25 mouse cellular contexts compared by ENCODE assay signal in the genomic region with DNA sequence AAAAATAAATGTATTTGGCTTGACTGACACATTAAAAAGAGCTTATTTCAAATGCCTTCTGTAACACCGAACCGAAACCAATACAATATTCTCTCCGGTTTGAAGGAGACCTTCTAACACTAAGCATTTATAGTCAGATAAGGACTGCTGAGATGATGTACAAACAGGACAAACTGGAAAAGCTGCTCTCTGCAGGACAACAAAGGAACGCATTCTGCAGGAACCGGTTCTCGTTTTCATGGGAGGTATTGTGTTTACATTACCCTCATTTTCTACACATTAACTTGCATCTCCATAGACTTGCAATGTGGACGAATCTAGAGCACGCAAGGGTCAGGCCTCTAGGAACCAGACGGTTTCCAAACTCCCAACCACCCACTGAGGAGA. TPM values are rescaled to one million over a fixed set of nuclear protein-coding genes. Genes with fewer than 3 reads are reported as not detected.
A peak's percentile ranks its signal among the peaks of the same experiment; 100 is the strongest.
DNase-seq lines count a peak whose midpoint lies in the region; ATAC-seq and TF ChIP-seq lines count a peak whose summit lies in the region.
"Had no signal": no experiment of that assay in that cellular context is flagged by ENCODE, and none has a peak within 500 bp of the region (broad histone marks: within the 10 kb centered on the region; RNA-seq: fewer than 3 reads in every experiment).

No protein-coding gene starts in this region.

- H3K4me1 ChIP-seq in heart, embryonic 10.5 days: no peaks in the 10 kb centered on the region
- no peaks in the 10 kb centered on the region for H3K4me1 ChIP-seq in testis, adult 2 months (ENCODE audit: control insufficient read depth, insufficient read depth, low read length)
- H3K4me1 ChIP-seq in intestine, postnatal 0 days (replicated peaks; ENCODE audit: control insufficient read depth, insufficient read depth, low read length): no peaks in the 10 kb centered on the region
- H3K4me1 ChIP-seq in stomach, postnatal 0 days (replicated peaks; ENCODE audit: control insufficient read depth, insufficient read depth): no peaks in the 10 kb centered on the region
- H3K4me1 ChIP-seq in hindbrain, embryonic 16.5 days (ENCODE audit: control insufficient read depth, insufficient read depth, low read depth, low read length): no peaks in the 10 kb centered on the region
- H3K4me1 ChIP-seq: hindbrain, embryonic 15.5 days; midbrain, embryonic 10.5 days had no signal

- H3K9me3 ChIP-seq in heart, embryonic 10.5 days: no peaks in the 10 kb centered on the region
- no peaks in the 10 kb centered on the region for H3K9me3 ChIP-seq in intestine, postnatal 0 days (ENCODE audit: control insufficient read depth)
- H3K9me3 ChIP-seq in stomach, postnatal 0 days (ENCODE audit: control insufficient read depth, low read length): no peaks in the 10 kb centered on the region
- no peaks in the 10 kb centered on the region for H3K9me3 ChIP-seq in hindbrain, embryonic 16.5 days (ENCODE audit: control insufficient read depth, low read length)
- H3K9me3 ChIP-seq: hindbrain, embryonic 15.5 days; limb, embryonic 15.5 days; midbrain, embryonic 10.5 days had no signal

- TF ChIP-seq CTCF in testis, adult 2 months (IDR thresholded peaks at IDR 0.05; ENCODE audit: control insufficient read depth, insufficient read depth, insufficient replicate concordance, low read depth, low read length): no peak
- no peak for TF ChIP-seq CTCF in intestine, postnatal 0 days (IDR thresholded peaks at IDR 0.05; ENCODE audit: low read depth)
- TF ChIP-seq CTCF in stomach, postnatal 0 days (IDR thresholded peaks at IDR 0.05; ENCODE audit: low read depth): no peak

- TF ChIP-seq POLR2A in testis, adult 2 months (IDR thresholded peaks at IDR 0.05; ENCODE audit: control insufficient read depth, low read depth, low read length): no peak

- 82% methylated on average over 9 of the region's 9 CpGs for WGBS in heart, embryonic 10.5 days
- WGBS in intestine, postnatal 0 days: 38% methylated on average over 9 of the region's 9 CpGs
- WGBS in stomach, postnatal 0 days: 46% methylated on average over 9 of the region's 9 CpGs
- WGBS in hindbrain, embryonic 16.5 days: 86% methylated on average over 9 of the region's 9 CpGs

- no peak overlapping the region for H3K9ac ChIP-seq in intestine, postnatal 0 days (ENCODE audit: low read depth, low read length)
- H3K9ac ChIP-seq in stomach, postnatal 0 days (ENCODE audit: low read length): no peak overlapping the region
- H3K9ac ChIP-seq in hindbrain, embryonic 16.5 days (ENCODE audit: low read depth, low read length): no peak overlapping the region
- H3K9ac ChIP-seq: forebrain, postnatal 0 days; hindbrain, embryonic 15.5 days; limb, embryonic 15.5 days; liver, embryonic 14.5 days had no signal

- peak; percentile 83 for ATAC-seq in intestine, postnatal 0 days
- peak; percentile 86 for ATAC-seq in stomach, postnatal 0 days (ENCODE audit: low FRiP score, low TSS enrichment)
- ATAC-seq in hindbrain, embryonic 16.5 days: no peak
- ATAC-seq: forebrain, postnatal 0 days; midbrain, embryonic 16.5 days had no signal

- peak; percentile 29 for TF ChIP-seq EP300 in stomach, postnatal 0 days (optimal IDR thresholded peaks at IDR 0.05)

- H3K4me2 ChIP-seq in intestine, postnatal 0 days (replicated peaks; ENCODE audit: low read depth): peak overlapping the region; percentile 44
- H3K4me2 ChIP-seq in stomach, postnatal 0 days (replicated peaks; ENCODE audit: low read depth): peak overlapping the region; percentile 25; the same call in 1 of the 2 replicates
- H3K4me2 ChIP-seq in hindbrain, embryonic 16.5 days (ENCODE audit: low read length): no peak overlapping the region
- H3K4me2 ChIP-seq: hindbrain, embryonic 15.5 days; limb, embryonic 15.5 days had no signal

- H3K36me3 ChIP-seq in heart, embryonic 10.5 days: no peaks in the 10 kb centered on the region
- H3K36me3 ChIP-seq in testis, adult 2 months (ENCODE audit: control insufficient read depth, insufficient read depth, low read length): no peaks in the 10 kb centered on the region
- no peaks in the 10 kb centered on the region for H3K36me3 ChIP-seq in intestine, postnatal 0 days (ENCODE audit: control insufficient read depth, insufficient read depth)
- no peaks in the 10 kb centered on the region for H3K36me3 ChIP-seq in stomach, postnatal 0 days (ENCODE audit: control insufficient read depth, insufficient read depth, low read length)
- H3K36me3 ChIP-seq in hindbrain, embryonic 16.5 days (ENCODE audit: control insufficient read depth, insufficient read depth, low read length): no peaks in the 10 kb centered on the region
- H3K36me3 ChIP-seq: hindbrain, embryonic 15.5 days; limb, embryonic 15.5 days; midbrain, embryonic 10.5 days had no signal

- no peak overlapping the region for H3K27ac ChIP-seq in heart, embryonic 10.5 days
- H3K27ac ChIP-seq in testis, adult 2 months (ENCODE audit: control insufficient read depth, insufficient read depth, low read depth, low read length): peak overlapping the region; percentile 71
- H3K27ac ChIP-seq in intestine, postnatal 0 days (ENCODE audit: low read depth, low read length): no peak overlapping the region
- H3K27ac ChIP-seq in stomach, postnatal 0 days (replicated peaks): peak overlapping the region; percentile 69
- H3K27ac ChIP-seq in hindbrain, embryonic 16.5 days (ENCODE audit: low read depth, low read length): no peak overlapping the region
- H3K27ac ChIP-seq: hindbrain, embryonic 15.5 days; limb, embryonic 15.5 days; liver, embryonic 14.5 days; midbrain, embryonic 10.5 days had no signal

- DNase-seq in heart, embryonic 10.5 days (ENCODE audit: low spot score): peak; percentile 13
- no peak for DNase-seq in heart, adult 18-20 months
- no peak for DNase-seq in testis, postnatal 10 days (ENCODE audit: low spot score)
- DNase-seq in stomach, postnatal 0 days (ENCODE audit: low spot score): peak; percentile 70
- DNase-seq in thymus, adult 18-20 months: no peak
- DNase-seq: cerebellum, adult 11 months; cerebellum, adult 9-11 months; forebrain, postnatal 0 days; gastrocnemius, postnatal 25 days; heart, postnatal 4 days; left cerebral cortex, postnatal 4 days had no signal

- H3K27me3 ChIP-seq in heart, embryonic 10.5 days (ENCODE audit: insufficient read depth, poor library complexity, severe bottlenecking): no peaks in the 10 kb centered on the region
- H3K27me3 ChIP-seq in testis, adult 2 months (ENCODE audit: control insufficient read depth, insufficient read depth, low read length): no peaks in the 10 kb centered on the region
- no peaks in the 10 kb centered on the region for H3K27me3 ChIP-seq in intestine, postnatal 0 days (replicated peaks; ENCODE audit: control insufficient read depth, insufficient read depth, low read length)
- no peaks in the 10 kb centered on the region for H3K27me3 ChIP-seq in stomach, postnatal 0 days (ENCODE audit: control insufficient read depth, insufficient read depth, low read length)
- H3K27me3 ChIP-seq in hindbrain, embryonic 16.5 days (replicated peaks; ENCODE audit: control insufficient read depth, insufficient read depth, low read length): no peaks in the 10 kb centered on the region
- H3K27me3 ChIP-seq: hindbrain, embryonic 15.5 days; limb, embryonic 15.5 days had no signal

- H3K4me3 ChIP-seq in heart, embryonic 10.5 days: no peak overlapping the region
- H3K4me3 ChIP-seq in testis, adult 2 months (ENCODE audit: control insufficient read depth, low read depth, low read length): peak overlapping the region; percentile 30; the same call in 1 of the 2 replicates
- no peak overlapping the region for H3K4me3 ChIP-seq in intestine, postnatal 0 days (ENCODE audit: low read depth, low read length)
- peak overlapping the region; percentile 10; the same call in 1 of the 2 replicates for H3K4me3 ChIP-seq in stomach, postnatal 0 days (ENCODE audit: low read depth, low read length)
- H3K4me3 ChIP-seq in hindbrain, embryonic 16.5 days (ENCODE audit: low read length): no peak overlapping the region
- H3K4me3 ChIP-seq: hindbrain, embryonic 15.5 days; limb, embryonic 15.5 days; midbrain, embryonic 10.5 days; myocyte had no signal

RNA-seq across cellular contexts. Expression of gene Bcl2l14, which starts 7.6 kb away (rescaled TPM):
- polyA plus RNA-seq in heart, embryonic 10.5 days (2016; fragmentation: Nextera tagmentation; extraction: Ambion mirVana): 0.09 and 0.33 TPM in 2 replicates
- total RNA-seq in heart, adult 18-20 months (2021): not detected
- 63.8 and 70.3 TPM in 2 replicates for polyA plus RNA-seq in testis, adult 2 months (2012; rRNA removed)
- 2.0 and 2.7 TPM in 2 replicates for polyA plus RNA-seq in intestine, postnatal 0 days (2015; fragmentation: Nextera tagmentation; extraction: Ambion mirVana)
- 27.4 and 29.6 TPM in 2 replicates for polyA plus RNA-seq in stomach, postnatal 0 days (2015; fragmentation: Nextera tagmentation; extraction: Ambion mirVana)
- 0.07 and 0.10 TPM in 2 replicates for polyA plus RNA-seq in hindbrain, embryonic 16.5 days (2015; fragmentation: Nextera tagmentation; extraction: Ambion mirVana)
- total RNA-seq: adrenal gland, adult 18-20 months; forebrain, postnatal 0 days; gastrocnemius, postnatal 25 days; heart, adult 8-10 months; heart, postnatal 4 days; layer of hippocampus, adult 18-20 months; layer of hippocampus, postnatal 14 days; left cerebral cortex, adult 8-10 months; left cerebral cortex, postnatal 4 days had no signal
- polyA plus RNA-seq: forebrain, postnatal 0 days; midbrain, embryonic 16.5 days had no signal

Comparison
In these comparisons a context has a peak if more than half of its experiments do, and no peak if none do; other contexts are left out.
1. DNase-seq: peak in heart, embryonic 10.5 days (single experiment) and stomach, postnatal 0 days (single experiment); none in heart, adult 18-20 months (0 of 2), testis, postnatal 10 days (single experiment) and thymus, adult 18-20 months (0 of 2).
2. H3K27ac ChIP-seq: peak in testis, adult 2 months (single experiment) and stomach, postnatal 0 days (single experiment); none in heart, embryonic 10.5 days (single experiment), intestine, postnatal 0 days (single experiment) and hindbrain, embryonic 16.5 days (single experiment).
3. H3K4me3 ChIP-seq: peak in testis, adult 2 months (single experiment) and stomach, postnatal 0 days (single experiment); none in heart, embryonic 10.5 days (single experiment), intestine, postnatal 0 days (single experiment) and hindbrain, embryonic 16.5 days (single experiment).